Mouse (Mus musculus) CD8-positive naive resting alpha-beta T cell, adult 2 months (primary cell): ENCODE measurements around the gene Srsf6.

Experiments
- DNase-seq, 2 experiments: peaks; one replicate each; pipeline ENCODE4 v3.0.0; 2022; ENCODE audit warnings: low read depth in 2 of 2, low spot score in 2 of 2

The Srsf6 gene

GRCm38 (mm10) chr2:162931674-162932650 lies 634 bp downstream of the Srsf6 start:
- DNase-seq: peak; percentile 51

GRCm38 (mm10) chr2:162932706-162933105 lies 1.4 kb downstream of the Srsf6 start:
- no peak for DNase-seq

DNA sequence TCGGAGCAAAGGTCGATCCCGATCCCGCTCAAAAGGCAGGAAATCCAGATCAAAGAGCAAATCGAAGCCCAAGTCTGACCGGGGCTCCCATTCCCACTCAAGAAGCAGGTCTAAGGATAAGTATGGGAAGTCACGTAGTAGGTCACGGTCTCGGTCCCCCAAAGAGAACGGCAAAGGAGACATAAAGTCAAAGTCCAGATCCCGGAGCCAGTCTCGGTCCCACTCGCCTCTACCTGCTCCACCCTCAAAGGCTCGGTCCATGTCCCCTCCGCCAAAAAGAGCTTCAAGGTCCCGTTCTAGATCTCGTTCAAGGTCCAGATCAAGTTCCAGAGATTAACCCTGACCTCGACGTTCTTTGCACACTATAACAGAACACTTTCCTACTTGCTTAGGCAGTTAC lies 3.1 kb downstream of the Srsf6 start:
- no peak for DNase-seq

DNA sequence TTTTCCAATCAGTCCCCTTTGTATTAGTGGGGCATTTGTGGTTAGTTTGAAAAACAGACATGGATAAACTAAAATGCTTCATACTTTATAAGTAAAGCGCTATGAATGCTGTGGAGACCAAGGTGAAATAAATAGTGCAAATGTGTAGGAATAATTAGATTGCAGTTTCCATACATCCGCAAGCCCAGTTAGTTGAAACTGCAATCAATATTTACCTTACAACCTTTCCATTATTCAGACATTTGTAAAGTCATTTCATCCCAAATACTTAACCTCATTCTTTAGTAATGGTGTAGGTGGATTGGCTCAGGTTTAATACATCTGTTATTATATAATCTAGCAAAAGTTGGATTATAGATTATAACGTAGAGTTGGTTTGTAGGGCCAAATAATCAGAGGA lies 4.4 kb downstream of the Srsf6 start:
- no peak for DNase-seq

DNA sequence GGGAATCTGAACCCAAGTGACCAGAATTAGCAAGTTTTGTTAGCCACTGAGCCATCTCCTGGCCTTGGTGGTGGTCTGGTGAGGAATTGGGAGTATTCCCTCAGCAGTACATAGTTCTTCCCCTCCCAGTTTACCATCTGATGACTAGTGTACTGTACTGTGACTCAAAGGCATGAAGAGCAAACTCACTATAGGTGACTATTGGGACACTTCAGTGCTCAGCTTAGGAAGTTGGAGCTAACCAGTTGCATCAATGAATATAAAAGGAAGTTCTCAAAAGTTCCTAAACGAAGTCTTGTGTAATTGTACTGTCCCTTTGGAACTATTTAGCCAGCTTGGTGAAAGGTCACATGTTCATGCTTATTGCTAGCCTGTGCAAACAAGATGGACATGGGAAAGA lies 8.2 kb downstream of the Srsf6 start:
- no peak for DNase-seq

DNA sequence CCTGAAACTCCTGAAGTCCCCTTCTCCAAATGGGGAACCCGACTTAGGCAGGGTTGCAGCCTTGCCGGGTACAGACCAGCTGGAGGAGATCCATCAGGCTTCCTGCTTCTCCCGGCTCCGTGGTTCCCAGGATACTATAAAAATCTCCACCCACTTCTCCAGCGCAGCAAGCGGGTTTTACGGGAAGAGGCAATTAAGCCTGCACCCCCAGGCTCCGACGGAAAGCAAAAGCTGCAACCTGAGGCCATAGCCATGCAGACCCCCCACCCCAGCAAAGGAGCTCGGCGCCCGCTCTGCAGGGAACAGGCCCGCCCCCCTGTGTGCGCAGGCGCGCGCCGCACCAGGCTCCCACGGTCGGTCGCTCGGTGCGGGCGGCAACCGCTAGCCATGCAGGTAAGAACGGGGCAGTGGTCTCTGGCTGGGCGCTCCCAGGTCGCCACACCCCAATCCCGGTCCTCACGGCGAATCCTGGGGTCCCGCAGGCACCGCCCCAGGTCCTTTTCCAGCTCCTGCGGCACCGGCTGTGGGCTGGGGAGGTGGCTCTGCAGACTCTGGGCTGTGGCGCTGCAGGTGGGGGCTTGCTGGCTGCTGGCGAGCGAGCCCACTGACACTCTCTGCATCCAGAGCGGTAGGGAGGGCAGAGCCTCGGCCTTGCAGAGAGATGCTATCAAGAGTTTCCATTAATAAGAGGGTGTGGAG lies 12.0 kb downstream of the Srsf6 start, which contains the start of gene L3mbtl1:
TSS of gene L3mbtl1 (plus strand) at position 325 of the 699 bp plus-strand sequence.
- no peak for DNase-seq

- no peak for DNase-seq
Measured at GRCm38 (mm10) chr2:162943931-162944330, 12.6 kb downstream of the Srsf6 start.

- DNase-seq: no peak
Measured at GRCm38 (mm10) chr2:162946964-162947363, 15.6 kb downstream of the Srsf6 start.

- no peak for DNase-seq
Measured at GRCm38 (mm10) chr2:162947736-162948135, 16.4 kb downstream of the Srsf6 start.

DNA sequence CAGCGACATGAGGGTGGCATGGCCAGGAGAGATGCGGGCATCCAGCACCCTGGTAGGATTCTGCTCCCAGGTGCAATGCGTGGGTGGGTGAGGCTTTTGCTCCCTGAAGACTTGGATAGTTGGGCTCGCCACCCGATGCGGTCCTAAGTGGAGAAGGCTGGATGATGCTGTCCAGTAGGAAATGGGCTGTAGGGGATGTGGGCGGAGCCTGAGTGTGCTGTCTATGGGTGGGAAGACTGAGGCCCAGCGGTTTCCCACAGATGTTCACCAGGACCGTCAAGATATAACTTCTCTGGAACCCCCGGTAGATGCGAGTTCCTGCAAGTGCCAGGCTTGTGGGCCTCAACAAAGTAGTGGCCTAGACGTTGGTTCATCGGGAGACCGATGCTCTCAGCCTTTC lies 16.9 kb downstream of the Srsf6 start:
- DNase-seq: no peak

GRCm38 (mm10) chr2:162950776-162951175 lies 19.4 kb downstream of the Srsf6 start:
- DNase-seq: no peak

DNA sequence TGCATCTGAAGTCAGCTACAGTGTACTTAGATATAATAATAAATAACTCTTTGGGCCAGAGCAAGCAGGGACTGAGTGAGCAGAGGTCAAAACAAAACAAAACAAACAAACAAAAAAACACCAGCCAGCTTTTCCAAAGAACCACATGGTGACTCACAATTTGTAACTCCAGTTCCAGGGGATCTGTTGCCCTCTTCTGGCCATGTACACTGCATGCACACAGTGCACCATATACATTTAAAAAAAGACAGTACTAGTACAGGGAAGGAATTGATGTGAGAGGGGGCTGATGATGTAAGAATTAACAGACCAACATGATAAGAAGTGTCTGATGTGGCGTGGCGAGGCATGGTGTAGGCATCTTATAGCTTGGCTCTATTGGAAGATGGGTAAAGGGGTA lies 25.5 kb downstream of the Srsf6 start:
- no peak for DNase-seq

DNA sequence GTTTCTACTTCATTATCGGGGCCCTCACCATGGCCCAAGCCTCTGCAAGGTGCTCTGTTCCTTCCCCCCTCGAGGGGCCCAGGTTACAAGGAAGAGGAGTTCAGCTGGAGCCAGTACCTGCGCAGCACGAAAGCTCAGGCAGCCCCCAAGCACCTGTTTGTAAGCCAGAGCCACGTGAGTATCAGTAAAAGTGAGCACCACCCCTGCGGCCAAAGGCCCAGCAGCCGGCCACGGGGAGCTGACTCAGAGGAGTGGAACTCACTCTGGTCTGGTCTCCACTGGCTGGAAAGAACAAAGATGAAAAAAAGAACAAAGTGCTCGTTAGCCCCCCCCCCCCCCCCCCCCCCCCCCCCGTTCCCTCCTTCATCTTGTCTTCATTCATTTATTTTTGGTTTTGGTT lies 30.0 kb downstream of the Srsf6 start:
- no peak for DNase-seq

DNA sequence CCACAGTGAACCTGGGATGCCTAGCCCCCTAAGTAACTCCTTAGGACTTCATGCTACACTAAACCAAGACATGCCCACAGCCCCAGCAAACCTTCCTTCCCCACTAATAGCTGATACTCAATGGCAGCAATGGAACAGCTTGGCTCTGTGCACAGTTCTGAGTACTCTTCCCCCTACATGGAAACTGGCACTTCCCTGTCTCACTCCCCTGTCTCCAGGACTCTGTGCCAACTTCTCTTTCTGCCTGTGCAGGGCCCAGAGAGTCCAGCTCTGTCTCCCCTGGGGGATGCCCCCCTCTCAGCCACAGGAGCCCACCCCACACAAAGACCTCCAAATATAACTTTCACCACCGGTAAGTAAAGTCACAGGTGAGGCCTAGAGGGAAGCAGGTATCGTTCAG lies 35.4 kb downstream of the Srsf6 start:
- DNase-seq: no peak

- DNase-seq: peak; percentile 22 to 39
Measured at GRCm38 (mm10) chr2:162968357-162968756, 37.0 kb downstream of the Srsf6 start.

DNA sequence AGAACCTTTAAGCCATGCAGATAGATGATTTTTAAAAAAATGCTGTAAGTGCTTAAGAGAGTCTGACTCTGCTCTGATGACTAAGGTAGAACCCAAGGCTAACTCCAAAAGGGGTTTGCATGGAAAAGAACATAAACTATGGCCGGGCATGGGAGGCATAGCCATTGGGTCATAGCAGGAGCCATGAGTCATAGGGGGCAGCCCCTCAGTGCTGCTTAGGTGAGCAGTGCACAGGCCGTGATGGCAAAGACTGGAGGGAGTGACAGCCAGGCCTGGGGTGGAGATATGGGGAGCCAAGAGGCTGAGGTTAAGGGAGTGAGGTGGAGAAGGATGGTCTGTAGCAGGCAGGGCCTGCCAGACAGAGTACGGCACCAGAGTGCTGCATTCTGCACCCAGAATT lies 37.8 kb downstream of the Srsf6 start:
- no peak for DNase-seq

DNA sequence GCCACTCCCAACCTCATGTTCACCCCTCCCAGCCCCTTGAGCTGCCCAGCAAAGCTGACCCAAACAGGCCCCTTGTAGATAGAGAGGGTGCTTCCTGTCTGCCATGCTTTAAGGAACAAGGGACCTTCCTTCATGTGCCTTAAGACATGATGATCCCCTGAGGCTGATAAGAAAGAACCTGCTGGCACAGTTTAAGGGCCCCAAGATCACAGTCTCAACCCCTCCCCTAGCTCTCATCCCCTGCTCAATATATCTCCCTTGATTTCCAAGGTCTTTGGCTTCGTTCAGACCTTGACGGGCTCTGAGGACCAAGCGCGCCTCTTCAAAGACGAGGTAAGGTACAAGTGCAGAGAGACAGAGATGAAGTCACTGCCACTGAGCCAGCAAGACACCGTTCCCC lies 39.6 kb downstream of the Srsf6 start:
- DNase-seq: no peak

- no peak for DNase-seq
Measured at GRCm38 (mm10) chr2:162972752-162973151, 41.4 kb downstream of the Srsf6 start.

- no peak for DNase-seq
Measured at GRCm38 (mm10) chr2:162973206-162973605, 41.9 kb downstream of the Srsf6 start.

DNA sequence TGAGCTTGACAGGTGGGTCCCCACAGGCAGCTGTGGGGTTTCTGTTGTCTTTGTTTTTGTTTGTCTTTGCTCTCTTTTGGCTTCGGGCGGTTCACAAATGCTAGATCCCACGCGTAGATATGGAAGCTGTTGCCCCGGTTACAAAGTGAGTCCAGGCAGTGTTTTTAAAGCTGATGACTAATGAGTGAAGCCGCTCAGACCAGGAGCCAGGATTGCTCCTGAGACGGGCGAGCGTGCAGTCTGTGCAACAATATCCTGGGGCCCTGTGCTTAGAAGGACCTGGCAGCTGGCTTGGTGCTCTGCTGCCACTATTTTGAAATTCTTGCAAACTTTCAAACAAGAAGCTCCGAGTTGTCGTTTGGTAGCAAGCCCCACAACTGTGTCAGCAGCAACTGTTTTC lies 42.3 kb downstream of the Srsf6 start:
- no peak for DNase-seq

- no peak for DNase-seq
Measured at GRCm38 (mm10) chr2:162975157-162975775, 43.9 kb downstream of the Srsf6 start.

- DNase-seq: no peak
Measured at GRCm38 (mm10) chr2:162976001-162976400, 44.7 kb downstream of the Srsf6 start.
